Mouse (Mus musculus): ENCODE data around the gene Pkp4. TPM values are rescaled to one million over a fixed set of nuclear protein-coding genes. Genes with fewer than 3 reads are reported as not detected.

The Pkp4 gene
- polyA plus RNA-seq, 1 experiment from 2014 or later = 17.7 TPM

DNA sequence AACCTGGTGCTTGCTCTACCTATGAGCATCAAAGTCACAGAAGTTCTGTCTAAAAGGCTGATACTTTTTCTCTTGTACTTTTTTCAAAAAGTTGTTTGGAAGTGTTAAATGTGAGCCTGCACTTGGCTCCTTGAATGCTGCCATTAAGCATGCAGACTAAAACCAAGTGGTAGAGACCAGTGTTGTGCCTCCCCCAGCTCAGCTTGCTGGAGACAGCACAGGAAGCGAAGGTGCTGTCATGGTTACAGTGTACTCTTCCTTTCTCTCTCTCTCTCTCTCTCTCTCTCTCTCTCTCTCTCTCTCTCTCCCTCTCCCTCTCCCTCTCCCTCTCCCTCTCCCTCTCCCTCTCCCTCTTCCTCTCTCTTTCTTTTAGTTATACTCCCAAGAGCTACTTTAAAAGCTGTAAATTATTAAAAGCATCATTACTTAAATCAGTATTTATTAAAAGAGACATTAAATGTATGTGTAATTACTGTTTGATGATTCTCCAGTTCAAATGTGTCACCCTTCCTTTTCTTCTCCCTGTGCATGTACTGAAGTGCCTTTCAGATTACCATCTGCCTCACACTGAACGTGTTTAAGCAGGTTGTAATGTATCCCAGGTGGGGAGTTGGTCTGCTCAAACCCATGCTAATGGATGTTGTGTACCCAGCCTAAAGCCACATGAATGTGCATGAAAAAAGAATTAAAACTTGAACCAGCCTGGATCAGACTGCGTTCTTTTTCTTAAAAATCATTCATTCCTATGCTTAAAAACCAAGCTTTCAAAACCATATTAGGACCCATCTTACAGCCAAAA, 43.2 kb downstream of the Pkp4 start:
- no peaks in the 10 kb centered on the region for H3K27me3 ChIP-seq (replicated peaks; ENCODE audit: control insufficient read depth, insufficient read depth, low read length)
- no peaks in the 10 kb centered on the region for H3K9me3 ChIP-seq (ENCODE audit: control insufficient read depth, low read length)
- no peaks in the 10 kb centered on the region for H3K36me3 ChIP-seq (ENCODE audit: control insufficient read depth, insufficient read depth, low read length)
- peaks cover 3% of the 10 kb centered on the region; the same call in 1 of the 2 replicates for H3K4me1 ChIP-seq (replicated peaks; ENCODE audit: control insufficient read depth, insufficient read depth, low read length)
- H3K4me3 ChIP-seq (ENCODE audit: low read depth, low read length) = no peak overlapping the region
- no peak overlapping the region for H3K9ac ChIP-seq (ENCODE audit: low read depth, low read length)
- 64% methylated on average over 3 of the region's 3 CpGs for WGBS
- H3K4me2 ChIP-seq = no peak overlapping the region
- no peak overlapping the region for H3K27ac ChIP-seq (ENCODE audit: low read depth, low read length)
- ATAC-seq (replicated peaks; ENCODE audit: low FRiP score) = no peak
- DNase-seq (ENCODE audit: low spot score) = no peak

DNA sequence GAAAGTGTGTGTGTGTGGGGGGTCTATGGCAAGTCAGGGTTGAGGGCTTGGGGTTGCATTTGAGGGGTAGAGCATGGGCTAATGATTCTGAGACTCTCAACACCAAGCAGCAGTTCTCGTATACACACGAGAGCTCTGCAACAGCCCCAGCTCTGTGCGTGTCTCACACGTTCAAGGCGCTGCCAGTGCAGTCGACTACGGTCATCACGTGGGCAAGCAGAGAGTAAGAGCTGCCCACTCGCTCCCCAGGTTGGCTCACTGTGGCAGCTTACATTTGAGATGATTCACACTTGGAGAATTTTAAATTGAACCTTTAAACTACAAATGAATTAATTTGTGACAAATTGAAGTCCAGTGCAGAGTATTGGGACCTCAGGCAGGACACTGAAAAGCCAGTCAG, 44.4 kb downstream of the Pkp4 start:
- Histone ChIP-seq H3K4me2 (no peak overlapping the region), H3K36me3 (ENCODE audit: control insufficient read depth, insufficient read depth, low read length) (no peaks in the 10 kb centered on the region), H3K27me3 (replicated peaks; ENCODE audit: control insufficient read depth, insufficient read depth, low read length) (no peaks in the 10 kb centered on the region), H3K4me1 (replicated peaks; ENCODE audit: control insufficient read depth, insufficient read depth, low read length) (peaks cover 3% of the 10 kb centered on the region; the same call in 1 of the 2 replicates), H3K4me3 (ENCODE audit: low read depth, low read length) (no peak overlapping the region), H3K27ac (ENCODE audit: low read depth, low read length) (no peak overlapping the region), H3K9ac (ENCODE audit: low read depth, low read length) (no peak overlapping the region), H3K9me3 (ENCODE audit: control insufficient read depth, low read length) (no peaks in the 10 kb centered on the region)
- 93% methylated on average over 9 of the region's 9 CpGs for WGBS
- ATAC-seq (replicated peaks; ENCODE audit: low FRiP score) (no peak), DNase-seq (ENCODE audit: low spot score) (no peak)

DNA sequence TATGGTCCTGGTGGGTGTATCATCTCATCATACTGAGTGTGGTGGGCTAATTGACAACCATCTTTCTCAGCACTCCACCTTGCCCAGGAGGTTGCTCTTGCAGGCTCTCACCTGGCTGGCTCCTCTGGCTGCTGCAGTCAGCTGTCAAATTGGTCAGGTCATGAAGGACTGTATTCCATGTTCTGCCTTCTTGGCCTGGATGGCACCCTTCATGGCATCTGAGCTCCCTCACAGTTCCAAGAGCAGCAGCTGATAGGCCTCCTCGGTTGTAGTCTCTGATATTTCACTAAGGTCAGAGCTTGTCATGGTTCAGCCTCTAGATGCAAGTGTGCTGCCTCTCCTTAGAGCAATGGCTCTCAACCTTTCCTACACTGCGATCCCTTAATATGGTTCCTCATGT, 45.5 kb downstream of the Pkp4 start:
- no peak overlapping the region for H3K4me2 ChIP-seq
- DNase-seq (ENCODE audit: low spot score) (no peak), ATAC-seq (replicated peaks; ENCODE audit: low FRiP score) (no peak)
- 81% methylated on average over 2 of the region's 2 CpGs for WGBS
- no peak overlapping the region for H3K27ac ChIP-seq (ENCODE audit: low read depth, low read length)
- peaks cover 3% of the 10 kb centered on the region; the same call in 1 of the 2 replicates for H3K4me1 ChIP-seq (replicated peaks; ENCODE audit: control insufficient read depth, insufficient read depth, low read length)
- no peaks in the 10 kb centered on the region for H3K9me3 ChIP-seq (ENCODE audit: control insufficient read depth, low read length)
- H3K4me3 ChIP-seq (ENCODE audit: low read depth, low read length) = no peak overlapping the region
- H3K9ac ChIP-seq (ENCODE audit: low read depth, low read length) = no peak overlapping the region
- no peaks in the 10 kb centered on the region for H3K27me3 ChIP-seq (replicated peaks; ENCODE audit: control insufficient read depth, insufficient read depth, low read length)
- no peaks in the 10 kb centered on the region for H3K36me3 ChIP-seq (ENCODE audit: control insufficient read depth, insufficient read depth, low read length)

DNA sequence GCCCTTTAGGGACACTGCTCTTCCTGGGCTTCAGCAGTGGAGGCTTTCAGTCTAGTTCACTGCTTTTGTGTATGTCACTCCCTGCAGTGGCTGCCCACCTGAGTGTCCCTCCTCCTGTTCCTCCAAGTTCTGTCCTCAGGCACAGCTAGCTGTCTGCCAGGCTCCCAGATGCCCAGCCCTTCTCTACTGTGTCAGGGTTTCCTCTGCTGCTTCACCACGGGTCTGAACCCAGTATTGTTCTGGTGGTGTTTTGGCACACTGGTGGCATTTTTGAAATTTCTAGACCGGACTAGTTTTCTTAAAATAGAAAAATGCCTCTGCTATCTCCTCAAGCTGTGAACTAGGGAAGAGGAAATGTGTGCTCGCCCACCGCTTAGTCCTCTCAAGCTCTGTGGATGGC, 46.6 kb downstream of the Pkp4 start:
- no peaks in the 10 kb centered on the region for H3K36me3 ChIP-seq (ENCODE audit: control insufficient read depth, insufficient read depth, low read length)
- H3K27me3 ChIP-seq (replicated peaks; ENCODE audit: control insufficient read depth, insufficient read depth, low read length) = no peaks in the 10 kb centered on the region
- DNase-seq (ENCODE audit: low spot score) (no peak), ATAC-seq (replicated peaks; ENCODE audit: low FRiP score) (no peak)
- 47% methylated on average over 4 of the region's 4 CpGs for WGBS
- no peak overlapping the region for H3K9ac ChIP-seq (ENCODE audit: low read depth, low read length)
- no peaks in the 10 kb centered on the region for H3K9me3 ChIP-seq (ENCODE audit: control insufficient read depth, low read length)
- H3K27ac ChIP-seq (ENCODE audit: low read depth, low read length) = no peak overlapping the region
- H3K4me2 ChIP-seq = no peak overlapping the region
- H3K4me3 ChIP-seq (ENCODE audit: low read depth, low read length) = no peak overlapping the region
- peaks cover 3% of the 10 kb centered on the region; the same call in 1 of the 2 replicates for H3K4me1 ChIP-seq (replicated peaks; ENCODE audit: control insufficient read depth, insufficient read depth, low read length)

DNA sequence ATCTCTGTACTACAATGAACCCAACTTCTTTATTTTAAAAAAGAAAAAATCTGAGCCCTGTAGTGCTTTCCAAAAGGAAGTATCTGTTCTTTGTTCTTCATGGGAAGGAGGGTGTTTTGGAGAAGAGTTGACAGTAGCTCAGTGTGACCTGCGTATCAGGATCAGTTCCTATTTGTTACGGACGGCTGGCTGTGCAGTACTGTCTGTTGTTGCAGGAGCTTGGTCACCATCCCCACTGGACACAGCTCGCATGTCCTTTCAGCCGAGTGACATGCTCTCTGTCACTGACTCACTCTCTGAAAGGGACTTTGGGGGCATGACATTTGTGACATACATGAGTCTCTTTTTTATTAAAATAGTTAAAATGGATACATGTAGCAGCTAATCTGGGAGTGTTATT, 47.1 kb downstream of the Pkp4 start:
- Histone ChIP-seq H3K36me3 (ENCODE audit: control insufficient read depth, insufficient read depth, low read length) (no peaks in the 10 kb centered on the region), H3K4me1 (replicated peaks; ENCODE audit: control insufficient read depth, insufficient read depth, low read length) (peaks cover 3% of the 10 kb centered on the region; the same call in 1 of the 2 replicates), H3K27me3 (replicated peaks; ENCODE audit: control insufficient read depth, insufficient read depth, low read length) (no peaks in the 10 kb centered on the region), H3K27ac (ENCODE audit: low read depth, low read length) (no peak overlapping the region), H3K9me3 (ENCODE audit: control insufficient read depth, low read length) (no peaks in the 10 kb centered on the region), H3K9ac (ENCODE audit: low read depth, low read length) (no peak overlapping the region), H3K4me2 (no peak overlapping the region), H3K4me3 (ENCODE audit: low read depth, low read length) (no peak overlapping the region)
- no peak for ATAC-seq (replicated peaks; ENCODE audit: low FRiP score)
- WGBS = 78% methylated on average over 5 of the region's 5 CpGs
- no peak for DNase-seq (ENCODE audit: low spot score)

DNA sequence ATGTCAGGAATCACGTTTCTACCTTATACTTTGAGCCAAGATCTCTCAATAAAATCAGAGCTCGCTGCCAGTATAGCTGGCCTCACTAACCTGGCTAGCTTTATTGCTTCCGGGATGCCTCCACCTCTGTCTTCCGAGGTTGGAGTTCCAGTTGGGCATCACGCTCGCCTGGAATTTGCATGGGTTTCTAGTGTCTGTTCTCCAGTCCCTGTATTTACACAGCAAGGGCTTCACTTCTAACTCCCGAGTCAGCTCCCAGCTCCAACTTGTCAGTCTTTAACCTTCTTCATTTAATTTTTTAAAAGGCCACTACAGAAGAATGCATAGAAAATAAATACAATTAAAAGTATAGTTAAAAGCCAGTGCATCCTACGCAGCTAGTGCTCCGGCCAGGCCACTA, 47.6 kb downstream of the Pkp4 start:
- Histone ChIP-seq H3K4me1 (replicated peaks; ENCODE audit: control insufficient read depth, insufficient read depth, low read length) (peaks cover 2% of the 10 kb centered on the region; the same call in 1 of the 2 replicates), H3K27ac (ENCODE audit: low read depth, low read length) (no peak overlapping the region), H3K4me2 (no peak overlapping the region)

DNA sequence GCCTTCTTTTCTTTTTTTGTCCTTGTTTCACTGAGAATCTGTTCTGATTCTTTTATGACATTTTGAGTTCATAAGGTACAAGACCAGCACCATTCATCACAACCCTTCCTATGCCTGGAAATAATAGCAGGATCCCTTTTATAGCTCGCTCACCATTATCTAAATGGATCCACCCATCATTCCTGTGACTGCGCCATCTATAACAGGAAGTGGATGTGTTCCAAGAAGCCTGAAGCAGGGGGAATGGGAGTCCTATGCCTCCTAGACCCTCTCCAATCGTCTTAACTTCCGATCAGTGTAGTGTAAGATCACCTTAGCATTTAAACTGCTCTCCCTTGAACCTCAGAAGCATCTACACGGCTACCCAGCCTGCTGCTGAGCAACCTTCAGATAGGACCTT, 50.4 kb downstream of the Pkp4 start:
- Histone ChIP-seq H3K36me3 (ENCODE audit: control insufficient read depth, insufficient read depth, low read length) (no peaks in the 10 kb centered on the region), H3K27ac (ENCODE audit: low read depth, low read length) (no peak overlapping the region), H3K4me3 (ENCODE audit: low read depth, low read length) (no peak overlapping the region), H3K4me2 (no peak overlapping the region), H3K4me1 (replicated peaks; ENCODE audit: control insufficient read depth, insufficient read depth, low read length) (no peaks in the 10 kb centered on the region), H3K9me3 (ENCODE audit: control insufficient read depth, low read length) (no peaks in the 10 kb centered on the region), H3K27me3 (replicated peaks; ENCODE audit: control insufficient read depth, insufficient read depth, low read length) (no peaks in the 10 kb centered on the region), H3K9ac (ENCODE audit: low read depth, low read length) (no peak overlapping the region)
- ATAC-seq (replicated peaks; ENCODE audit: low FRiP score) (no peak), DNase-seq (ENCODE audit: low spot score) (no peak)
- 86% methylated on average over 5 of the region's 5 CpGs for WGBS

More for the DNA sequence above, 47.6 kb downstream of the Pkp4 start:
- WGBS = 77% methylated on average over 9 of the region's 9 CpGs
- H3K9me3 ChIP-seq (ENCODE audit: control insufficient read depth, low read length) = no peaks in the 10 kb centered on the region
- no peaks in the 10 kb centered on the region for H3K27me3 ChIP-seq (replicated peaks; ENCODE audit: control insufficient read depth, insufficient read depth, low read length)
- no peak for ATAC-seq (replicated peaks; ENCODE audit: low FRiP score)
- H3K36me3 ChIP-seq (ENCODE audit: control insufficient read depth, insufficient read depth, low read length) = no peaks in the 10 kb centered on the region
- DNase-seq (ENCODE audit: low spot score) = no peak
- no peak overlapping the region for H3K4me3 ChIP-seq (ENCODE audit: low read depth, low read length)
- no peak overlapping the region for H3K9ac ChIP-seq (ENCODE audit: low read depth, low read length)

DNA sequence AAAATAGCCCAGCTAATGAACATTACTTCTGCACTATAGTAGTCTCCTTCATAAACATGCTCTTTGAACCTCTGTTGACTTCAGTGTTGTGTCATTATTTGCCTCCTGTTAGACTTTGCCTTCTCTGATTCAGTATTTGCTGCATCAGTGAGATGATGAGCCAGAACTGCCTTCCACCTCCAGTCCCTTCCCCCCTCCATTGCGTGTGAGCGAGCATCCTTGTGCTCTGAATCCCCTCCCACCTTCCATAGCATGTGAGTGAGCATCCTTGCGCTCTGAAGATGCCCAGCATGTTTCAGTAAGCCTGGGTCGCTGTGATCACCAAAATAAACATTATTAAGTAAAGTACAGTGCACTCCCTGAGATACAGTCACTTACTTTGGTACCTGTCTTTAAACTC, 51.8 kb downstream of the Pkp4 start:
- Histone ChIP-seq H3K4me3 (ENCODE audit: low read depth, low read length) (no peak overlapping the region), H3K9ac (ENCODE audit: low read depth, low read length) (no peak overlapping the region), H3K36me3 (ENCODE audit: control insufficient read depth, insufficient read depth, low read length) (no peaks in the 10 kb centered on the region), H3K27me3 (replicated peaks; ENCODE audit: control insufficient read depth, insufficient read depth, low read length) (no peaks in the 10 kb centered on the region), H3K9me3 (ENCODE audit: control insufficient read depth, low read length) (no peaks in the 10 kb centered on the region), H3K4me2 (no peak overlapping the region), H3K4me1 (replicated peaks; ENCODE audit: control insufficient read depth, insufficient read depth, low read length) (no peaks in the 10 kb centered on the region), H3K27ac (ENCODE audit: low read depth, low read length) (no peak overlapping the region)
- WGBS = 82% methylated on average over 4 of the region's 4 CpGs
- ATAC-seq (replicated peaks; ENCODE audit: low FRiP score) (no peak), DNase-seq (ENCODE audit: low spot score) (no peak)

DNA sequence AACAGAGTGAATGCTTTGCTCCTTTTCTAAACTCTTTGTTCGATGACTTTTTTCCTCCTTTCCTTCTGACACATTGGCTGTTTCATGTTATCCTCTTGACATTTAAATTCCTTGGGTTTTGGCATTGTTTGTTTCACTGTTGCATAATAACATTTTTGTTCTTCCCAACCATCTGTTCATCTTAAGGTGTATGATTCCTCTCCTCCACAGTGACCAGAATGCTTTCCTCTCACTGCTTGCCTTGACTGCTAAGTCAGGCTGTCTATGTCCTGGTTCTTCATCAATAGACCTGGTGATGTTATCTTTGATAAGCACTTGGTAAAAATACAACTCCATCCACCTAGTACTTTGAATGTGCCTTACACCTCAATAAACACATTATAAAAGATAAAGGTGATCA, 52.2 kb downstream of the Pkp4 start:
- H3K4me1 ChIP-seq (replicated peaks; ENCODE audit: control insufficient read depth, insufficient read depth, low read length) = no peaks in the 10 kb centered on the region
- H3K4me2 ChIP-seq = no peak overlapping the region
- no peaks in the 10 kb centered on the region for H3K9me3 ChIP-seq (ENCODE audit: control insufficient read depth, low read length)
- no peaks in the 10 kb centered on the region for H3K36me3 ChIP-seq (ENCODE audit: control insufficient read depth, insufficient read depth, low read length)
- WGBS = 89% methylated on average over 1 of the region's 1 CpGs
- DNase-seq (ENCODE audit: low spot score) (no peak), ATAC-seq (replicated peaks; ENCODE audit: low FRiP score) (no peak)
- no peaks in the 10 kb centered on the region for H3K27me3 ChIP-seq (replicated peaks; ENCODE audit: control insufficient read depth, insufficient read depth, low read length)
- no peak overlapping the region for H3K4me3 ChIP-seq (ENCODE audit: low read depth, low read length)
- H3K9ac ChIP-seq (ENCODE audit: low read depth, low read length) = no peak overlapping the region
- H3K27ac ChIP-seq (ENCODE audit: low read depth, low read length) = no peak overlapping the region
